Mouse (Mus musculus): ENCODE results near the gene D130052B06Rik. TPM values are rescaled to one million over a fixed set of nuclear protein-coding genes. Genes with fewer than 3 reads are reported as not detected.

D130052B06Rik gene
- not detected in 2 replicates for polyA plus RNA-seq (2012; ENCODE audit: insufficient read depth, insufficient read length, missing spikeins)

DNA sequence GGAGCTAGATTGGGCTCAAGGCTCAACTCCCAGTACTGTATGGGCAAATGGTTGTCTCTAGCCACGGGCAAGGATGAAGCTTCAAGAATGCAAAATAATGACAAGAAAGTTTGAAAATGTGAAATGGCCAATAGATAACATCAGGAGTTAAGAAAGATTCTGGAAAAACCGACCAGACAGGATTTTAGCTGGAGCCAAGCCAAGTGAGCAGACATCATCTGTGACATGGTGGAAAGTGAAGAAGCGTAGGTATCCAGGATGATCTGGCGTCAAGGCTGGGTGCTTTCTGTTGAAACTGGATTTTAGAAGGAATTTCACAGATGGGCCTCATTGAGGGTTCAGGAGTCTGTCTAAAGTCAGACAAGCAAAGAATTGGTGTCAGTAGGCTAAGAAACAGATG lies at the start of gene D130052B06Rik:
D130052B06Rik (plus strand) TSS at position 317 of the 400 bp plus-strand sequence.
- H3K4me3 ChIP-seq (ENCODE audit: insufficient read depth, low read length), result no peak within 1 kb of the TSS
- TF ChIP-seq POLR2A (IDR thresholded peaks at IDR 0.05; ENCODE audit: borderline replicate concordance, low read depth, low read length) (no peak), CTCF (IDR thresholded peaks at IDR 0.05; ENCODE audit: low read depth, low read length) (no peak)
- H3K27ac ChIP-seq (ENCODE audit: insufficient read depth, low read depth, low read length), result no peak within 1 kb of the TSS
- no peaks in the 10 kb centered on the region for H3K4me1 ChIP-seq (ENCODE audit: control insufficient read depth, insufficient read depth, low read length)

DNA sequence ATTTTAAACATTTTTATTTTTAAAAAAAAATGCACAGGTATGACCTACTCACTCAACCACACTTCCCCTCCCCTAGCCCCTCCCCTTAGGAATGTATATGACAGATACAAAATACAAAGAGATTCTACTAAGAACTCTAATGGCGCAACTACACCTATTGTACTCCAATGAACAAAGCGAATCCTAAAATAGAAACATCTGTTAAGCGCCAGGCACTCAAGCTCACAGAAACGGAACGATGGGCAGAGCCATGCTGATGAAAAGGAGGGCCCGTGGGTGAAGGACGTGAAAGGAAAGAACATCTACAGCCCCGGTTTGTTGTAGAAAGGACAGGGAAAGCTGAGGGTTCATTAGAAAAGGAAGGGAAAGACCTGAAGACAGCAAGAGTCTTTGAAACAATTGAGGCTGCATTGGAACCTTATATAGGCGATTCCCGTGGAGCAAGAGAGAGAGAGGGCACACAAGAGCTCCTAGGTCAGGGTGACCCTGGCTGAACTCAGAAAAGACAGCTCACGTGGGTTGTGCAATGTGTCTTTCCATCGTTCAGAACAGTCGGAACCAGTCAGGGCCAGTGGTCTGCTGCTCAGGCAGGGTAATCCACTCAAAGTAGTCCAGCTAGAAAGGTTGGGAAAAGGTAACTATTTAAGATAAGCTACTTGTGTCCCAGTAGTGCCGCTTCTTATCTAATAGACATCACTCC lies 48.1 kb upstream of the D130052B06Rik start:
- Histone ChIP-seq H3K4me1 (ENCODE audit: control insufficient read depth, insufficient read depth, low read length) (no peaks in the 10 kb centered on the region), H3K27ac (ENCODE audit: insufficient read depth, low read depth, low read length) (no peak overlapping the region), H3K4me3 (ENCODE audit: insufficient read depth, low read length) (no peak overlapping the region)
- TF ChIP-seq POLR2A (IDR thresholded peaks at IDR 0.05; ENCODE audit: borderline replicate concordance, low read depth, low read length) (no peak), CTCF (IDR thresholded peaks at IDR 0.05; ENCODE audit: low read depth, low read length) (no peak)

DNA sequence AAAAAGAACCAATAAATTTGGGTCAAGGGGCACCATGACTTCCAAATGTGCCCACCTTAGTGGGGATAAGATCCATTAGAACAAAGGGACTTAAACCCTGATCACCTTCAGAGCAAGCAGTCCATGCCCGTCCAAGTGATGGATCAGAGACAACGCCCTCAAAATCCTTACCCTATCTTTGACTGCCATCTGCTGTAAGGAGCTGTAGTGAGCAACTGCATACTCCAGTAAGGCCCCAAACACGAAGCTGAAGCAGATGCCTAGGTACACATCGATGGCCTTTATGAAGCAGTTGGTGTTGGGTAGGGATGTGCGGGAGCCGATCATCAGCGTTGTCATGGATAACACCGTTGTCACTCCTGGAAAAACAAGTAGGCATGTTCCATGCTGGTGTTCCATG lies 45.0 kb upstream of the D130052B06Rik start:
- no peak overlapping the region for H3K27ac ChIP-seq (ENCODE audit: insufficient read depth, low read depth, low read length)
- no peak overlapping the region for H3K4me3 ChIP-seq (ENCODE audit: insufficient read depth, low read length)
- TF ChIP-seq POLR2A (IDR thresholded peaks at IDR 0.05; ENCODE audit: borderline replicate concordance, low read depth, low read length) (no peak), CTCF (IDR thresholded peaks at IDR 0.05; ENCODE audit: low read depth, low read length) (no peak)
- H3K4me1 ChIP-seq (ENCODE audit: control insufficient read depth, insufficient read depth, low read length), result no peaks in the 10 kb centered on the region

DNA sequence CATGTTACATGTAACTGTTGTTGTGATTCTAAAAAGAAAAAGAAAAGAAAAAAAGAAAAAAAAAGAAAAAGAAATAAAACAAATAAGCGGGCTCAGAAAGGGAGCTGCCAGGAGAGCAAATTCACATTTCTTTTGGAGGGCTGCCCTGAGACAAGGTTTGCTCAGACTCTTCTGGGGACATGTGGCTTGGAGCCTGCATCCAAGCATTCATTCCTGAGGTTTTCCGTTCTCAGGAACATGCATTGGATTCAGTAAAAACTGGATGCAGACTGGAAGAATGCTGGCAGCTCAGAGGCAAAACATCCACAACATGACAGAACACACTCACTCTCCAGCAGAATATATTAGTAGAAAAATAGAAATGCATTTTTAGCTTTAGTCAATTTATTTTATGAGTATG lies 35.2 kb upstream of the D130052B06Rik start:
- H3K4me1 ChIP-seq (ENCODE audit: control insufficient read depth, insufficient read depth, low read length), result peaks cover 4% of the 10 kb centered on the region; the same call in 1 of the 2 replicates
- no peak overlapping the region for H3K27ac ChIP-seq (ENCODE audit: insufficient read depth, low read depth, low read length)
- no peak for TF ChIP-seq POLR2A (IDR thresholded peaks at IDR 0.05; ENCODE audit: borderline replicate concordance, low read depth, low read length)
- no peak for TF ChIP-seq CTCF (IDR thresholded peaks at IDR 0.05; ENCODE audit: low read depth, low read length)

DNA sequence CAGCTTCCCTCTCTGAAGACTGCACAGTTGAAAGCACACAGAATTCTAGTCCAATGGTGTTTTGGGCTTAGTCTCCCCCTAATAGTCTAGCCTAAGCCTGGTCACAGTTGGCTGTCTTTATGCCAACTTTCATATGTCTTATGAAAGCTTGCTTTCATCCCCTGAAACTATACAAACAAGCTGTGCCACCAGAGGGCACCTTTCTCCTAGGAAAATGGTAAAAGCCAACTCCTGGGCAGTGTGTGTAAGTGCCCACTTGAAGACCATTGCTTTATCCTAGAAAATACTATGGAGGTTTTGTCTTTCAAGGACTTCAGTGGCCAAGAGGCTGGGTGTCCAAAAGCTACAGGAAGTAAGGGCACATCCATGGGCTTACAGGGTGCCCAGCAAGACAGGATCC lies 28.7 kb upstream of the D130052B06Rik start:
- no peak overlapping the region for H3K4me3 ChIP-seq (ENCODE audit: insufficient read depth, low read length)
- H3K4me1 ChIP-seq (ENCODE audit: control insufficient read depth, insufficient read depth, low read length), result peaks cover 6% of the 10 kb centered on the region; the same call in 1 of the 2 replicates
- TF ChIP-seq POLR2A (IDR thresholded peaks at IDR 0.05; ENCODE audit: borderline replicate concordance, low read depth, low read length) (no peak), CTCF (IDR thresholded peaks at IDR 0.05; ENCODE audit: low read depth, low read length) (no peak)
- no peak overlapping the region for H3K27ac ChIP-seq (ENCODE audit: insufficient read depth, low read depth, low read length)

More for the DNA sequence above, 35.2 kb upstream of the D130052B06Rik start:
- H3K4me3 ChIP-seq (ENCODE audit: insufficient read depth, low read length), result no peak overlapping the region

DNA sequence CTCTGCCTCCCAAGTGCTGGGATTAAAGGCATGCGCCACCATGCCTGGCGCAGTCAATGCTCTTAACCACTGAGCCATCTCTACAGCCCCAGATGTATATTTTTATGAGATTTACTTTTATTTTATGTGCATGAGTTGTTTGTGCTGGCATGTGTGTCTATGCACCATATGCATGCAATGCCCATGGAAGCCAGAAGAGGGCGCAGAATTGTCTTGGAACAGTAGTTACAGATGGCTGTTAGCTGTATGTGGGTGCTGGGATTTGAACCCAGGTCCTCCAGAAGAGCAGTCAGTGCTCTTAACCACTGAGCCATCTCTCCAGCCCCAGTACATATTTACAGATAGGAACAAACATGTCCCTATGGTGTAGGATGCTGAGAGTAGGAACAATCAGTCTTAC lies 24.2 kb upstream of the D130052B06Rik start:
- TF ChIP-seq CTCF (IDR thresholded peaks at IDR 0.05; ENCODE audit: low read depth, low read length), result no peak
- TF ChIP-seq POLR2A (IDR thresholded peaks at IDR 0.05; ENCODE audit: borderline replicate concordance, low read depth, low read length), result no peak
- Histone ChIP-seq H3K4me1 (ENCODE audit: control insufficient read depth, insufficient read depth, low read length) (no peaks in the 10 kb centered on the region), H3K27ac (ENCODE audit: insufficient read depth, low read depth, low read length) (no peak overlapping the region), H3K4me3 (ENCODE audit: insufficient read depth, low read length) (no peak overlapping the region)

DNA sequence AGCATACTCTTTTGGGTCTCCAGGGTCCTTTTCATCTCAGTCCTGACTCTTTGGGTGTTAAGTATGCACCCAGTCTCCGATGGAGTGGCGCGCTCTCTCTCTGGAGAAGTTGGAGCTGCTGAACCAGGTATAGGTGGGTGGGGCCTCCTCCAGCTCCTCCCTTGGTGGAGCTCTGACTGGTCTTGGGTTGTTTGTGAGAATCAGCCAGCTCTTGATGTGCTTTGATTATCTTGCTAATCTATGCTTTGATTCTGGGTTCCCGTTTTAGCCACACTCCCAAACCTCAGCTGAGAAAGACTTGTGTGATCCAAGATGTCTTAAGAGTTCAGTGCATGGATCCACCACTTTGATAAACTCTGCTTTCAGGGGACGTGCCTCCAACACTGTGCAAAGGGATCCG lies 20.2 kb upstream of the D130052B06Rik start, which contains the start of gene Gabrp:
Gabrp (minus strand) TSS at position 101 of the 400 bp plus-strand sequence.
- no peaks in the 10 kb centered on the region for H3K4me1 ChIP-seq (ENCODE audit: control insufficient read depth, insufficient read depth, low read length)
- no peak for TF ChIP-seq POLR2A (IDR thresholded peaks at IDR 0.05; ENCODE audit: borderline replicate concordance, low read depth, low read length)
- TF ChIP-seq CTCF (IDR thresholded peaks at IDR 0.05; ENCODE audit: low read depth, low read length), result no peak
- H3K27ac ChIP-seq (ENCODE audit: insufficient read depth, low read depth, low read length), result no peak within 1 kb of the TSS
- no peak within 1 kb of the TSS for H3K4me3 ChIP-seq (ENCODE audit: insufficient read depth, low read length)

DNA sequence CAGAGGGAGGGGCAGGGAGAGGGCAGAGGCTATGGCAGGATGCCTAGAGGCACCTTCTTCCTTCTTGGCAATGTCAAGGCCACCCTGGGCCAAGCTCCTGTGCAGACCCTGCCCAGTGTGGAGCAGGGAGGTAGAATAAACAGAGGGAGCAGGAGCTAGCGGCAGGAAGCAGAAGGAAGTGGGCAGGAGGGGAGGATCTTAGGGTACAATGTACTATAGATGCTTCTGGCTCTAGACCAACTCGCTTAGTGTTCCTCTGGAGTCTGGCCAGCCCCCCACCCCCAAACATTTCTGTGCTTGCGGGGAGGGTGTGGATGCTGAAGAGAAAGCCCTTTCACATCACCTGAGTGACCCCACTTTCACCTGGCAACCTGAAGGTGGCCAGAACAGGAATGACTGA lies 19.5 kb upstream of the D130052B06Rik start:
- no peaks in the 10 kb centered on the region for H3K4me1 ChIP-seq (ENCODE audit: control insufficient read depth, insufficient read depth, low read length)
- no peak overlapping the region for H3K27ac ChIP-seq (ENCODE audit: insufficient read depth, low read depth, low read length)
- no peak overlapping the region for H3K4me3 ChIP-seq (ENCODE audit: insufficient read depth, low read length)
- TF ChIP-seq POLR2A (IDR thresholded peaks at IDR 0.05; ENCODE audit: borderline replicate concordance, low read depth, low read length) (no peak), CTCF (IDR thresholded peaks at IDR 0.05; ENCODE audit: low read depth, low read length) (no peak)

DNA sequence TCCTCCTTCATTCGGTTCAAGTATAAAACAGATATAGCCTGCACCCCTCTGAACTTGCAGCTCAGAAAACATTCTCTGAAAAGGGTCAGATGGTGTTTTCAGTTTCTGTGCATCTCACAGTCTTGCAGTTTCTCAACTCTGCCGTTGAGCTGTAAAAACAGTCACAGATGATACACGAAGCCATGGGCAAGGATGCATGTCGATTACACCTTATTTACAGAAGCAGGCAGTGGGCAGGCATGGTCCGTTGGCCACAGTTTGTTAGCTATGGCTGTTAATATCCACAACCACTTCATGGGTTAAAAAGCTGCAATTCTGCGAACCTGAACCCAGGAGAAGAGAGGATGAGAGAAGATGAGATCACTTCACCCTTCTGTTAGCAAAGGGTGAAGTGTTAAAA lies 12.5 kb upstream of the D130052B06Rik start:
- no peaks in the 10 kb centered on the region for H3K4me1 ChIP-seq (ENCODE audit: control insufficient read depth, insufficient read depth, low read length)
- no peak overlapping the region for H3K4me3 ChIP-seq (ENCODE audit: insufficient read depth, low read length)
- TF ChIP-seq CTCF (IDR thresholded peaks at IDR 0.05; ENCODE audit: low read depth, low read length) (no peak), POLR2A (IDR thresholded peaks at IDR 0.05; ENCODE audit: borderline replicate concordance, low read depth, low read length) (no peak)
- no peak overlapping the region for H3K27ac ChIP-seq (ENCODE audit: insufficient read depth, low read depth, low read length)

DNA sequence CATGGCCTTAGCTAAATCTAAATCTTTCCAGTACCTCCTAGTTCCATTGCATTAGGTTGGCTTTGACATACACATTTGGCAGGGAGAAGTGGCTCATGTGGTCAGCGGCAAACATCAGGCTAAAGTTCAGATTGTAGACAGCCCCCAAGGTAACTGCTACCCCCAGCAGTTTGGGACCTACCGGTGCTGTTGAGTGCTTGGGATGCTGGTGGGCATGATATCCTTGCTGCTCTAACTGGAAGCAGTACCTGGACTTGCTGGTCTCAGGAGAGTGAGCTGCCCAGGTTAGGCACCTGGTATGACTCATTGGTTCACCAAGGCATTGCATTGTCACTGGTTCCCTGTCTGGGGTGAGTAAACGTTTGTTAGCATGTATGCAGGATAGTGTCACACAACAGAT lies 8.3 kb upstream of the D130052B06Rik start:
- TF ChIP-seq POLR2A (IDR thresholded peaks at IDR 0.05; ENCODE audit: borderline replicate concordance, low read depth, low read length), result no peak
- TF ChIP-seq CTCF (IDR thresholded peaks at IDR 0.05; ENCODE audit: low read depth, low read length), result no peak
- H3K4me1 ChIP-seq (ENCODE audit: control insufficient read depth, insufficient read depth, low read length), result no peaks in the 10 kb centered on the region
- H3K4me3 ChIP-seq (ENCODE audit: insufficient read depth, low read length), result no peak overlapping the region
- no peak overlapping the region for H3K27ac ChIP-seq (ENCODE audit: insufficient read depth, low read depth, low read length)

Data from bone marrow macrophage, adult 2 months (primary cell).